Mouse (Mus musculus) ES-E14 (cell line): Measurements from ENCODE around the gene Klhl23. TPM values are rescaled to one million over a fixed set of nuclear protein-coding genes. Genes with fewer than 3 reads are reported as not detected.
A peak's percentile ranks its signal among the peaks of the same experiment; 100 is the strongest.
"Not testable (repeated sequence)": the region's sequence is repeated elsewhere in the genome, so short reads cannot be mapped to it uniquely, and the experiment has no call there.

Source experiments
- DNase-seq: peaks from one replicate; pipeline ENCODE4 v3.0.0-alpha.2; 2013; ENCODE audit warnings: low read depth, low spot score
- H3K27ac ChIP-seq: 2 replicates; pipeline ENCODE4 v1.5.1; 2012; ENCODE audit warnings: low read depth, mild to moderate bottlenecking, low read length, moderate library complexity, mixed read lengths; ENCODE audit not compliant: poor library complexity, insufficient read depth, severe bottlenecking
- H3K36me3 ChIP-seq: 2 replicates; pipeline ENCODE4 v1.6.1; 2012; ENCODE audit warnings: mild to moderate bottlenecking, low read length, moderate library complexity, mixed read lengths; ENCODE audit not compliant: control insufficient read depth, poor library complexity, insufficient read depth, severe bottlenecking
- H3K4me1 ChIP-seq, 2 experiments: fragments of 150-350 bp in 1 of 2; sonication (generic) in 1 of 2; 2 replicates each; pipeline ENCODE4 v1.6.1; 2012; ENCODE audit warnings: low read length in 2 of 2, mild to moderate bottlenecking in 1 of 2, mixed read lengths in 1 of 2; ENCODE audit not compliant: control insufficient read depth in 2 of 2, insufficient read depth in 2 of 2, poor library complexity in 1 of 2
- H3K4me3 ChIP-seq, 2 experiments: fragments of 150-350 bp in 1 of 2; sonication (generic) in 1 of 2; 2 replicates each; pipeline ENCODE4 v1.5.1; 2012; ENCODE audit warnings: low read length in 2 of 2, low read depth in 1 of 2, mild to moderate bottlenecking in 1 of 2, mixed read lengths in 1 of 2; ENCODE audit not compliant: insufficient read depth in 1 of 2, poor library complexity in 1 of 2, severe bottlenecking in 1 of 2
- H3K9ac ChIP-seq: 2 replicates; pipeline ENCODE4 v1.6.1; 2012; ENCODE audit warnings: low read depth, mild to moderate bottlenecking, low read length, mixed read lengths; ENCODE audit not compliant: poor library complexity, insufficient read depth, severe bottlenecking
- H3K9me3 ChIP-seq: fragments of 150-350 bp; sonication (generic); 2 replicates; pipeline ENCODE4 v1.6.1; 2012; ENCODE audit warnings: low read depth, mild to moderate bottlenecking, low read length; ENCODE audit not compliant: control insufficient read depth, insufficient read depth
- CHD2 ChIP-seq: IDR thresholded peaks from 2 replicates; pipeline ENCODE4 v1.6.1; 2014; ENCODE audit warnings: mild to moderate bottlenecking, low read depth, low read length, inconsistent platforms
- HCFC1 ChIP-seq: IDR thresholded peaks from 2 replicates; pipeline ENCODE4 v1.6.1; 2012; ENCODE audit warnings: low read length, inconsistent platforms, borderline replicate concordance; ENCODE audit not compliant: insufficient read depth
- MAFK ChIP-seq: IDR thresholded peaks from 2 replicates; pipeline ENCODE4 v1.6.1; 2014; ENCODE audit warnings: mild to moderate bottlenecking, low read depth, low read length, inconsistent platforms; ENCODE audit not compliant: insufficient read depth
- ZC3H11A ChIP-seq: IDR thresholded peaks from 2 replicates; pipeline ENCODE4 v1.6.1; 2012; ENCODE audit warnings: low read depth, mild to moderate bottlenecking, inconsistent platforms, low read length, borderline replicate concordance
- ZNF384 ChIP-seq: IDR thresholded peaks from 2 replicates; pipeline ENCODE4 v1.6.1; 2012; ENCODE audit warnings: low read depth, low read length, inconsistent platforms
- in situ Hi-C, 2 experiments: fragments of 600-800 bp; cut with MboI; formaldehyde crosslinking; loops; one replicate each; pipeline ENCODE4 v1.15.1; 2025; ENCODE audit warnings: low sequenced_read_pairs in 2 of 2, inconsistent platforms in 1 of 2; ENCODE audit not compliant: unreplicated experiment in 2 of 2
- total RNA-seq: library from RNA; depleted of rRNA; stranded (reverse); fragments of 300-350 nt; gene quantifications from 2 replicates; pipeline ENCODE4 v1.2.3, GENCODE M21; 2012

Klhl23 gene
- total RNA-seq, 1 experiment = 5.0 TPM

GRCm38 (mm10) chr2:69802911-69803312 lies 18.8 kb upstream of the Klhl23 start:
- H3K9me3 ChIP-seq = no peaks in the 10 kb centered on the region
- H3K4me1 ChIP-seq = peaks cover 0 to 6% of the 10 kb centered on the region in 2 experiments; a peak in 2 of 4 replicates
- H3K27ac ChIP-seq = no peak overlapping the region
- peak overlapping the region in 1 of 2 experiments; percentile 69; a peak in 2 of 4 replicates for H3K4me3 ChIP-seq
- peak; percentile 52 for DNase-seq
- H3K36me3 ChIP-seq = no peaks in the 10 kb centered on the region
- no peak overlapping the region for H3K9ac ChIP-seq
- in situ Hi-C loops = no loop called here
- TF ChIP-seq CHD2 (no peak), ZC3H11A (no peak), MAFK (no peak), HCFC1 (no peak), ZNF384 (no peak)

GRCm38 (mm10) chr2:69803756-69804155 lies 18.0 kb upstream of the Klhl23 start:
- no peak for TF ChIP-seq ZNF384
- no peak for TF ChIP-seq CHD2
- TF ChIP-seq MAFK = no peak
- TF ChIP-seq ZC3H11A = no peak
- no peak for TF ChIP-seq HCFC1
- no peak overlapping the region; a peak in 1 of 4 replicates for H3K4me3 ChIP-seq
- no peak overlapping the region for H3K9ac ChIP-seq
- H3K36me3 ChIP-seq = no peaks in the 10 kb centered on the region
- in situ Hi-C loops = no loop called here
- no peaks in the 10 kb centered on the region for H3K9me3 ChIP-seq
- H3K27ac ChIP-seq = no peak overlapping the region
- DNase-seq = no peak
- peaks cover 0 to 6% of the 10 kb centered on the region in 2 experiments; a peak in 2 of 4 replicates for H3K4me1 ChIP-seq

GRCm38 (mm10) chr2:69804663-69805062 lies 17.1 kb upstream of the Klhl23 start:
- in situ Hi-C loops, H3K9ac ChIP-seq, H3K4me1 ChIP-seq, H3K9me3 ChIP-seq, DNase-seq, H3K4me3 ChIP-seq, H3K36me3 ChIP-seq, H3K27ac ChIP-seq: not testable (repeated sequence)

GRCm38 (mm10) chr2:69810169-69810568 lies 11.6 kb upstream of the Klhl23 start:
- Histone ChIP-seq H3K9me3 (no peaks in the 10 kb centered on the region), H3K27ac (no peak overlapping the region), H3K4me3 (no peak overlapping the region), H3K36me3 (no peaks in the 10 kb centered on the region), H3K4me1 (peaks cover 0 to 3% of the 10 kb centered on the region in 2 experiments; a peak in 1 of 4 replicates), H3K9ac (no peak overlapping the region; the same call in 1 of the 2 replicates)
- TF ChIP-seq HCFC1 (no peak), CHD2 (no peak), ZC3H11A (no peak), MAFK (no peak), ZNF384 (no peak)
- no peak for DNase-seq
- in situ Hi-C loops = no loop called here

GRCm38 (mm10) chr2:69811349-69811748 lies 10.4 kb upstream of the Klhl23 start:
- H3K36me3 ChIP-seq, DNase-seq, H3K27ac ChIP-seq, H3K9me3 ChIP-seq, H3K9ac ChIP-seq, in situ Hi-C loops, H3K4me3 ChIP-seq, H3K4me1 ChIP-seq: not testable (repeated sequence)
